Mouse (Mus musculus): Measurements from ENCODE around the gene Gadd45b. TPM values are rescaled to one million over a fixed set of nuclear protein-coding genes. Genes with fewer than 3 reads are reported as not detected.

Gadd45b gene
- total and polyA plus RNA-seq, 3 experiments, result 10.1 to 13.3 TPM; not detected in 1

GRCm38 (mm10) chr10:80968106-80968505 is 38.2 kb downstream of the Gadd45b start:
- H3K79me2 ChIP-seq (ENCODE audit: control insufficient read depth, insufficient read depth, low read length, poor library complexity), result no peaks in the 10 kb centered on the region
- no peak for DNase-seq (ENCODE audit: low read depth, low spot score)
- TF ChIP-seq TAL1 (IDR thresholded peaks at IDR 0.05; ENCODE audit: low read length) (no peak), SIN3A (IDR thresholded peaks at IDR 0.05; ENCODE audit: low read length) (no peak), POLR2A (IDR thresholded peaks at IDR 0.05; ENCODE audit: control insufficient read depth in 1 of 2, insufficient read depth in 1 of 2, low read depth in 1 of 2, low read length in 2 of 2, poor library complexity in 1 of 2) (no peak), POLR2AphosphoS2 (IDR thresholded peaks at IDR 0.05; ENCODE audit: low read length) (no peak), SMC3 (IDR thresholded peaks at IDR 0.05; ENCODE audit: low read depth, low read length) (no peak), MEF2A (IDR thresholded peaks at IDR 0.05; ENCODE audit: extremely low read depth, insufficient replicate concordance, low read depth, low read length, poor library complexity, severe bottlenecking) (no peak), ZMIZ1 (IDR thresholded peaks at IDR 0.05; ENCODE audit: low read depth, low read length) (no peak), POLR2AphosphoS5 (IDR thresholded peaks at IDR 0.05; ENCODE audit: borderline replicate concordance, low read depth, low read length) (no peak), MAX (IDR thresholded peaks at IDR 0.05; ENCODE audit: low read length) (no peak), GABPA (IDR thresholded peaks at IDR 0.05; ENCODE audit: low read depth, low read length) (no peak), MAFK (IDR thresholded peaks at IDR 0.05; ENCODE audit: borderline replicate concordance, low read depth, low read length) (no peak), GATA1 (IDR thresholded peaks at IDR 0.05; ENCODE audit: low read depth, low read length) (no peak), RAD21 (IDR thresholded peaks at IDR 0.05; ENCODE audit: low read depth, low read length) (no peak)
- H3K4me3 ChIP-seq (ENCODE audit: control insufficient read depth in 1 of 2, insufficient read depth in 1 of 2, low read depth in 2 of 2, low read length in 2 of 2), result no peak overlapping the region
- no peaks in the 10 kb centered on the region for H3K4me1 ChIP-seq (ENCODE audit: control insufficient read depth in 1 of 2, insufficient read depth in 2 of 2, low read length in 2 of 2)
- no peak overlapping the region for H3K9ac ChIP-seq (ENCODE audit: control insufficient read depth, low read depth, low read length, poor library complexity, severe bottlenecking)
- H3K36me3 ChIP-seq (ENCODE audit: control insufficient read depth in 1 of 2, insufficient read depth in 2 of 2, low read length in 2 of 2), result no peaks in the 10 kb centered on the region
- H3K27me3 ChIP-seq (ENCODE audit: control insufficient read depth in 1 of 2, insufficient read depth in 2 of 2, low read length in 2 of 2), result no peaks in the 10 kb centered on the region
- no peak overlapping the region for H3K27ac ChIP-seq (ENCODE audit: control insufficient read depth, low read depth, low read length)
- no peaks in the 10 kb centered on the region for H3K9me3 ChIP-seq (replicated peaks; ENCODE audit: insufficient read depth, low read length)

- Histone ChIP-seq H3K27me3 (ENCODE audit: control insufficient read depth in 1 of 2, insufficient read depth in 2 of 2, low read length in 2 of 2) (no peaks in the 10 kb centered on the region), H3K4me1 (ENCODE audit: control insufficient read depth in 1 of 2, insufficient read depth in 2 of 2, low read length in 2 of 2) (no peaks in the 10 kb centered on the region), H3K27ac (ENCODE audit: control insufficient read depth, low read depth, low read length) (no peak overlapping the region), H3K4me3 (ENCODE audit: control insufficient read depth in 1 of 2, insufficient read depth in 1 of 2, low read depth in 2 of 2, low read length in 2 of 2) (no peak overlapping the region), H3K9me3 (replicated peaks; ENCODE audit: insufficient read depth, low read length) (no peaks in the 10 kb centered on the region), H3K36me3 (ENCODE audit: control insufficient read depth in 1 of 2, insufficient read depth in 2 of 2, low read length in 2 of 2) (no peaks in the 10 kb centered on the region), H3K9ac (ENCODE audit: control insufficient read depth, low read depth, low read length, poor library complexity, severe bottlenecking) (no peak overlapping the region), H3K79me2 (ENCODE audit: control insufficient read depth, insufficient read depth, low read length, poor library complexity) (no peaks in the 10 kb centered on the region)
- TF ChIP-seq ZKSCAN1 (IDR thresholded peaks at IDR 0.05; ENCODE audit: low read depth, low read length) (no peak), E2F4 (IDR thresholded peaks at IDR 0.05; ENCODE audit: borderline replicate concordance, low read depth, low read length) (no peak), GABPA (IDR thresholded peaks at IDR 0.05; ENCODE audit: low read depth, low read length) (no peak), ELF1 (IDR thresholded peaks at IDR 0.05; ENCODE audit: low read depth, low read length) (no peak), MXI1 (IDR thresholded peaks at IDR 0.05; ENCODE audit: low read depth, low read length) (no peak), ZMIZ1 (IDR thresholded peaks at IDR 0.05; ENCODE audit: low read depth, low read length) (no peak)
- no peak for DNase-seq (ENCODE audit: low read depth, low spot score)
Measured at GRCm38 (mm10) chr10:80969298-80969697, 39.4 kb downstream of the Gadd45b start.
